Comparison of ENCODE assay signal across 10 mouse cellular contexts in the genomic region with DNA sequence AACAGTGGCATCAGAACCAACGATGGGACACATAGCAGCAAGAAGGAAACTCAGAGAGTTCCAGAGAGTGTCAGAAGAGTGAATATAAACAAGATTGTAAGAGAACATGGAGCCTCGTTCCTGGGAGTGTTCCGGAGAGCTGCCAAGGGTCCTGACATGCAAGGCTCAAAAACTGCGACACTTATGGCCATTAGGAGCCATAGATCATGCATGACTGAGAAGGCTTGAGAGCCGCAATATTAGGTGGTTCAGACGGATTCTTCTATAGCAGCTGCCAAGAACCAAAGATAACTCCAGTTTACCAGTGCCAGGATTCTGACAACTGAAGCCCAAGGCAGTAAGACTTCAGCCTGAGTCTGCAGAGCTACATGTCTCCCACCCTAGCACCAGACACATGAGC.
"Had no signal": no experiment of that assay in that cellular context is flagged by ENCODE, and none has a peak within 500 bp of the region (broad histone marks: within the 10 kb centered on the region; RNA-seq: fewer than 3 reads in every experiment).

No protein-coding gene starts in this region.

- H3K9ac ChIP-seq: limb, embryonic 15.5 days; liver, embryonic 12.5 days; midbrain, embryonic 13.5 days; stomach, embryonic 15.5 days had no signal

- H3K4me1 ChIP-seq: liver, embryonic 12.5 days had no signal

- H3K9me3 ChIP-seq: limb, embryonic 15.5 days; liver, embryonic 12.5 days; midbrain, embryonic 13.5 days; stomach, embryonic 15.5 days had no signal

- ATAC-seq: liver, embryonic 12.5 days; midbrain, embryonic 13.5 days had no signal

- H3K27ac ChIP-seq: limb, embryonic 15.5 days; liver, embryonic 12.5 days; midbrain, embryonic 13.5 days; stomach, embryonic 15.5 days had no signal

- H3K36me3 ChIP-seq: limb, embryonic 15.5 days; liver, embryonic 12.5 days; midbrain, embryonic 13.5 days; stomach, embryonic 15.5 days had no signal

- H3K4me3 ChIP-seq: limb, embryonic 15.5 days; liver, embryonic 12.5 days; midbrain, embryonic 13.5 days; stomach, embryonic 15.5 days had no signal

- DNase-seq: kidney, adult 11 months; kidney, adult 9 months; kidney, postnatal 25 days; right cerebral cortex, postnatal 14 days; thymus, adult 2 months; thymus, postnatal 25 days had no signal

- H3K4me2 ChIP-seq: limb, embryonic 15.5 days; liver, embryonic 12.5 days; midbrain, embryonic 13.5 days; stomach, embryonic 15.5 days had no signal

- H3K27me3 ChIP-seq: limb, embryonic 15.5 days; liver, embryonic 12.5 days; midbrain, embryonic 13.5 days; stomach, embryonic 15.5 days had no signal
